Mouse (Mus musculus): Measurements from ENCODE around the gene Mapkap1.

DNA sequence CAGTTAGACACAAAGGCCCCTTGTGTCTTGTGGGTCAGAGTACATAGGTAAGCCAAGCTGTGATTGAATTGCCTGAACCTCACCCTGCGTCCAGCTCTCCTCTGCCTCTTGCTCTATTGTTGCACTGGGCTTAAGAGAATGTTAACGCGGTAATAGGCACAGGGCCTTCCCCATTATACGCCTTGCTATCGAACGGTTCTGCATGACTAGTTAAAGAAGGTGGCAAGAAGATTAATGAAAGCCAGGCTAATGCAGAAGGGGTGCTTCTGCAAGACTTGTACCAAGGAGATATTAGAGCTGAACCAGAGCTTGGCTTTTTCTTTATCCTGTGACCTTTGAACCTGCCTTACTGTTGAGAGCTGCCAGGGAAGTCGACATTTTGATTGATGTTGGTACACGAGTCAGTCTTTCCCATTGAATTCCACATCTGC, 195.6 kb downstream of the Mapkap1 start:
- TF ChIP-seq EP300 (IDR thresholded peaks at IDR 0.05; ENCODE audit: low read length): no peak
- no peak for TF ChIP-seq JUND (conservative IDR thresholded peaks at IDR 0.05; ENCODE audit: low read depth, low read length)
- TF ChIP-seq IRF4 (IDR thresholded peaks at IDR 0.05; ENCODE audit: low read depth, low read length): no peak
- no peak for TF ChIP-seq POLR2A (IDR thresholded peaks at IDR 0.05; ENCODE audit: low read depth, low read length)
- no peak for TF ChIP-seq MEF2A (IDR thresholded peaks at IDR 0.05; ENCODE audit: borderline replicate concordance, low read depth, low read length)

Measured in CH12.LX (cell line).